ENCODE assay signal across 8 mouse cellular contexts in the genomic region with DNA sequence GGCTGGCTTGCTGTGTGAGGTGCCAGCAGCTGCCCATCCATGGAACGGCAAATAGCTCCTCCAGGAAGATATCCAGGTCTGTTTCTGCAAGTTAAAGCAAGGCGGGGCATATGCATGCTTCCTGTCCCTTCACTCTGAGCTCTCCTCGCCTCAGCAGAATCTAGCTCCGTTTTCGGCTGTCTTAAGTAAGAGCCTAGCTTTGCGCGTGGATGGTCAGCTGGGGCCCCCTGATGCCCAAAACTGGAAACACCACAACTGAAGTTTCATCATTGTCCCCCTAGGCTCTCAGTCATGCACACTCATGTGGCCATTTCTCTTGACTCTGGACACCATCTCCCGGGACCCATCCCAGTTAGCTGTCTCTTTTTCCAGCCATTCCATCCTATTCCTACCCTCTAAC. TPM values are rescaled to one million over a fixed set of nuclear protein-coding genes. Genes with fewer than 3 reads are reported as not detected.
DNase-seq lines count a peak whose midpoint lies in the region; ATAC-seq and TF ChIP-seq lines count a peak whose summit lies in the region.

No protein-coding gene starts in this region.

- TF ChIP-seq CTCF in olfactory bulb, adult 2 months (IDR thresholded peaks at IDR 0.05; ENCODE audit: insufficient read depth, low read depth, low read length), result 0 out of 2 replicates have a peak, but pooled peaks have one; percentile 37

- H3K36me3 ChIP-seq in embryonic facial prominence, embryonic 10.5 days (replicated peaks), result no peaks in the 10 kb centered on the region
- no peaks in the 10 kb centered on the region for H3K36me3 ChIP-seq in hindbrain, embryonic 16.5 days (ENCODE audit: control insufficient read depth, insufficient read depth, low read length)

- no peak overlapping the region for H3K9ac ChIP-seq in hindbrain, embryonic 16.5 days (ENCODE audit: low read depth, low read length)

- no peak overlapping the region for H3K27ac ChIP-seq in embryonic facial prominence, embryonic 10.5 days (replicated peaks)
- no peak overlapping the region for H3K27ac ChIP-seq in hindbrain, embryonic 16.5 days (ENCODE audit: low read depth, low read length)
- no peak overlapping the region for H3K27ac ChIP-seq in olfactory bulb, adult 2 months (ENCODE audit: insufficient read depth, low read depth, low read length)

- H3K4me2 ChIP-seq in hindbrain, embryonic 16.5 days (ENCODE audit: low read length), result no peak overlapping the region

- DNase-seq in gastrocnemius, postnatal 10 days, result peak; percentile 28
- no peak for DNase-seq in gastrocnemius, postnatal 36 days
- DNase-seq in MN1 (ENCODE audit: low spot score) (peak; percentile 26), liver (peak; percentile 47)
- DNase-seq in embryonic facial prominence, embryonic 10.5 days (ENCODE audit: low spot score), result peak; percentile 40

- 0 out of 2 replicates have a peak, but pooled peaks cover 5% of the 10 kb centered on the region for H3K4me1 ChIP-seq in embryonic facial prominence, embryonic 10.5 days
- H3K4me1 ChIP-seq in hindbrain, embryonic 16.5 days (ENCODE audit: control insufficient read depth, insufficient read depth, low read depth, low read length), result no peaks in the 10 kb centered on the region
- peaks cover 9% of the 10 kb centered on the region for H3K4me1 ChIP-seq in olfactory bulb, adult 2 months (ENCODE audit: control insufficient read depth, insufficient read depth, low read length)

- peak; percentile 68; the same call in 1 of the 2 replicates for ATAC-seq in hindbrain, embryonic 16.5 days
- ATAC-seq in activated CD4-positive, CD25-positive, alpha-beta regulatory T cell, adult 4 months, result no peak

- no peaks in the 10 kb centered on the region for H3K27me3 ChIP-seq in embryonic facial prominence, embryonic 10.5 days (replicated peaks; ENCODE audit: low read depth, poor library complexity, severe bottlenecking)
- H3K27me3 ChIP-seq in hindbrain, embryonic 16.5 days (replicated peaks; ENCODE audit: control insufficient read depth, insufficient read depth, low read length), result no peaks in the 10 kb centered on the region; the same call in 1 of the 2 replicates

- H3K4me3 ChIP-seq in embryonic facial prominence, embryonic 10.5 days, result no peak overlapping the region
- H3K4me3 ChIP-seq in hindbrain, embryonic 16.5 days (ENCODE audit: low read length), result no peak overlapping the region
- H3K4me3 ChIP-seq in olfactory bulb, adult 2 months (ENCODE audit: insufficient read depth, low read depth, low read length), result no peak overlapping the region

- intact Hi-C loops in gastrocnemius, postnatal 36 days (cut with DNase I), result loop anchor here (2.0 kb wide), 2 partner anchors 181 to 275 kb away; no protein-coding TSS in a partner anchor

- WGBS in embryonic facial prominence, embryonic 10.5 days, result 32% methylated on average over 8 of the region's 8 CpGs
- 34% methylated on average over 8 of the region's 8 CpGs for WGBS in hindbrain, embryonic 16.5 days
- WGBS in olfactory bulb, adult 2 months, result 28% methylated on average over 8 of the region's 8 CpGs

- no peaks in the 10 kb centered on the region for H3K9me3 ChIP-seq in embryonic facial prominence, embryonic 10.5 days
- H3K9me3 ChIP-seq in hindbrain, embryonic 16.5 days (ENCODE audit: control insufficient read depth, low read length), result no peaks in the 10 kb centered on the region

- TF ChIP-seq POLR2A in olfactory bulb, adult 2 months (IDR thresholded peaks at IDR 0.05; ENCODE audit: insufficient read depth, low read depth, low read length), result no peak

RNA-seq across cellular contexts. Expression of a gene that starts 34.3 kb away (rescaled TPM):
- total RNA-seq in gastrocnemius, postnatal 10 days (2021), result 10 to 100 TPM; 16.2 to 20.9 TPM
- total RNA-seq in gastrocnemius, postnatal 36 days (2021), result 10 to 100 TPM; 13.8 to 16.3 TPM
- 36.6 and 41.3 TPM in 2 replicates for polyA plus RNA-seq in embryonic facial prominence, embryonic 10.5 days (2016; fragmentation: Nextera tagmentation; extraction: Ambion mirVana)
- 71.6 and 74.2 TPM in 2 replicates for polyA plus RNA-seq in hindbrain, embryonic 16.5 days (2015; fragmentation: Nextera tagmentation; extraction: Ambion mirVana)
- not detected in 2 replicates for polyA plus RNA-seq in olfactory bulb, adult 2 months (2012; ENCODE audit: insufficient read depth, insufficient read length, low replicate concordance, missing spikeins)
- polyA plus RNA-seq in activated CD4-positive, CD25-positive, alpha-beta regulatory T cell, adult 4 months (2017; shearing (Covaris generic)), result 10 to 100 TPM; 14.7 to 18.7 TPM

Comparison
In these comparisons a context has a peak if more than half of its experiments do, and no peak if none do; other contexts are left out.
1. DNase-seq: peak in gastrocnemius, postnatal 10 days (single experiment), MN1 (single experiment), embryonic facial prominence, embryonic 10.5 days (single experiment) and liver (single experiment); none in gastrocnemius, postnatal 36 days (0 of 2).